Mouse (Mus musculus): ENCODE measurements at regions not wholly inside any gene's neighbourhood (a gene's known extent, or its start where the extent isn't known, plus 50 kb on each side); places are given as distances from the start of the nearest gene placed in this dataset.

DNA sequence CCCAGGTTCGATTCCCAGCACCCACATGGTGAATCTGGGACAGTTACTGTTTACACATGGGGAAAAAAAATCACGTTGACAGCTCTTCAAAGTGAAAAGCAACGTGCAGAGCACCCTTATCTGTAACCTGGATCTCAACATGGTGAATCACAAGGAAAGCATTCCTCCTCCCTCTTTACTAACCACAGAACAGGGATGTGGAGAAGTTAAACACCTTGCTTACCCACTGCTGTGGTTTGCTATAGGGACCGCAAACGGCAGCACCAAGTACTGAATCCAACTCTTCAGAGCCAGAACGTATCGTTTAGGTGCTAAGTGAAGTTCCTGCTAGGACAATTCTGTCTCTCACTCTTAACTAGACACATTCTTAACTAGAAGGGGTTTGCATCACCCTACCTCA, 210.0 kb downstream of the Sptssa start:
- Histone ChIP-seq H3K9ac (replicated peaks; ENCODE audit: low read length, poor library complexity, severe bottlenecking) (no peak overlapping the region), H3K4me1 (ENCODE audit: insufficient read depth, low read length) (no peaks in the 10 kb centered on the region), H3K27me3 (ENCODE audit: insufficient read depth, low read length) (no peaks in the 10 kb centered on the region), H3K4me2 (ENCODE audit: low read depth, low read length, poor library complexity, severe bottlenecking) (no peak overlapping the region), H3K36me3 (ENCODE audit: insufficient read depth, low read length) (no peaks in the 10 kb centered on the region), H3K9me3 (ENCODE audit: low read length) (no peaks in the 10 kb centered on the region), H3K27ac (ENCODE audit: low read depth, low read length) (no peak overlapping the region), H3K4me3 (ENCODE audit: low read depth, low read length) (no peak overlapping the region)
- ATAC-seq (ENCODE audit: low FRiP score) (no peak), DNase-seq (ENCODE audit: low spot score) (no peak)
- no peak for TF ChIP-seq CTCF (IDR thresholded peaks at IDR 0.05)
- WGBS, result 92% methylated on average over 7 of the region's 7 CpGs

DNA sequence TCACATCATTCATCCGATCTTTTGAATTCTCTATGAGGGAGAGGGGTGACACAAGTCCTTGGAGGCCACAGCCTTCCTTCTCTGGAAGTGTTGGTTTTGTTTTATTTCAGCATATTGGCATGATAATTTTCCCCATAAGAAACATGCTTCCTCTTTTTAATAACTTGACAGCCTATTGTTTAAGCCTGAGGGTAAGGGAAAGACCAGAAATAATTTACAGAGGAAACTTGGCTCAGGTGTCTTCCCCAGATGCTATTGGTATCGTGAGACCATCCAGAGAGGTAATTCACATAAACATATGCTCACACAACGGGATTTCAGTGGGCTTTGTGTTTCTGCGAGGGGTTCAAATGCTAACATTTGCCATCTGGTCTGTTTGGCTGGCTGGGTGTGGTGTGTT, 212.0 kb downstream of the Sptssa start:
- Histone ChIP-seq H3K9me3 (ENCODE audit: low read length) (no peaks in the 10 kb centered on the region), H3K4me1 (ENCODE audit: insufficient read depth, low read length) (no peaks in the 10 kb centered on the region), H3K4me2 (ENCODE audit: low read depth, low read length, poor library complexity, severe bottlenecking) (no peak overlapping the region), H3K27ac (ENCODE audit: low read depth, low read length) (no peak overlapping the region), H3K9ac (replicated peaks; ENCODE audit: low read length, poor library complexity, severe bottlenecking) (no peak overlapping the region), H3K4me3 (ENCODE audit: low read depth, low read length) (no peak overlapping the region), H3K36me3 (ENCODE audit: insufficient read depth, low read length) (no peaks in the 10 kb centered on the region), H3K27me3 (ENCODE audit: insufficient read depth, low read length) (no peaks in the 10 kb centered on the region)
- TF ChIP-seq CTCF (IDR thresholded peaks at IDR 0.05), result no peak
- WGBS, result 64% methylated on average over 4 of the region's 4 CpGs
- DNase-seq (ENCODE audit: low spot score) (peak; percentile 19), ATAC-seq (ENCODE audit: low FRiP score) (no peak)

- Histone ChIP-seq H3K9ac (replicated peaks; ENCODE audit: low read length, poor library complexity, severe bottlenecking) (no peak overlapping the region), H3K27me3 (ENCODE audit: insufficient read depth, low read length) (no peaks in the 10 kb centered on the region), H3K36me3 (ENCODE audit: insufficient read depth, low read length) (no peaks in the 10 kb centered on the region), H3K9me3 (ENCODE audit: low read length) (no peaks in the 10 kb centered on the region), H3K27ac (ENCODE audit: low read depth, low read length) (no peak overlapping the region), H3K4me3 (ENCODE audit: low read depth, low read length) (no peak overlapping the region), H3K4me2 (ENCODE audit: low read depth, low read length, poor library complexity, severe bottlenecking) (no peak overlapping the region), H3K4me1 (ENCODE audit: insufficient read depth, low read length) (no peaks in the 10 kb centered on the region)
- no peak for ATAC-seq (ENCODE audit: low FRiP score)
- TF ChIP-seq CTCF (IDR thresholded peaks at IDR 0.05), result no peak
- no peak for DNase-seq (ENCODE audit: low spot score)
- 85% methylated on average over 2 of the region's 2 CpGs for WGBS
These were observed 213.1 kb downstream of the Sptssa start for GRCm38 (mm10) chr12:54443285-54443684.

GRCm38 (mm10) chr12:54442408-54442807, 214.0 kb downstream of the Sptssa start:
- no peak overlapping the region for H3K4me2 ChIP-seq (ENCODE audit: low read depth, low read length, poor library complexity, severe bottlenecking)
- TF ChIP-seq CTCF (IDR thresholded peaks at IDR 0.05), result no peak
- H3K27ac ChIP-seq (ENCODE audit: low read depth, low read length), result no peak overlapping the region
- no peak for DNase-seq (ENCODE audit: low spot score)
- no peaks in the 10 kb centered on the region for H3K4me1 ChIP-seq (ENCODE audit: insufficient read depth, low read length)
- H3K9me3 ChIP-seq (ENCODE audit: low read length), result no peaks in the 10 kb centered on the region
- no peaks in the 10 kb centered on the region for H3K36me3 ChIP-seq (ENCODE audit: insufficient read depth, low read length)
- no peak overlapping the region for H3K4me3 ChIP-seq (ENCODE audit: low read depth, low read length)
- 83% methylated on average over 11 of the region's 11 CpGs for WGBS
- H3K9ac ChIP-seq (replicated peaks; ENCODE audit: low read length, poor library complexity, severe bottlenecking), result no peak overlapping the region
- H3K27me3 ChIP-seq (ENCODE audit: insufficient read depth, low read length), result no peaks in the 10 kb centered on the region
- no peak for ATAC-seq (ENCODE audit: low FRiP score)

DNA sequence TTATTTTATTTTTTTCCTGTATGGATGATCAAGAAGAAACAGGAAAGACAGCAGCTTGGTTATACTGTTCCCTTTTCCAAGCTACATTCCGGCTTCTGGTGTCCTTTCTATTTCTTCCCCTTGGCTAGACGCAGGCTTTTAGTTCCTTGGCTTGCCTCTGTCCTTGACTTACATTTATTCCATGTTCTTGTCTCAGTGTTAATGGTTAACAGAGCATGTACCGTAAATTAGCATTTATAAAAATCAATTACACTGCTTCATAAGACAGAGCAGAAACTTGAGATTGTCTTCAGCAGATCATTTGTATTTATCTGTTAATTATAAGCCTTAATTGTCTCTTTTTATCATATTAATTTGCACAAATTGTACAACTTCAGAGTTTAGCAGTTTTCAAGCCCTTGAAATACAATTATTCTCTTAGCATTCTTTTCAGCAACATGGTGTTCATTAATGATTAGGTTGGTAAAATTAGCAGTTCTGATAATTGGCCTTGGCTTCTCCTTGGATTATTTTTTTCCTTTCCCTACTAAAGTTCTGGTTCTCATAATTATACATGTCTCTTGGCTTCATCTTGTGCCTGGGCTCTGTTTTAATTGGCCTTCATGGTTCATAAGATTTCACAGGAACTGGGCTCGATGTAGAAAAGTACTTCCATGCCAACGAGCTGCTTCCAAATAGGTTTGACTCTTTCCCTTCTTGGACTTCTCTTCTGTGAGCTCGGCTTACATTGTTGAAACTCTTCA, 215.4 kb downstream of the Sptssa start:
- DNase-seq (ENCODE audit: low spot score) (no peak), ATAC-seq (ENCODE audit: low FRiP score) (no peak)
- no peak overlapping the region for H3K9ac ChIP-seq (replicated peaks; ENCODE audit: low read length, poor library complexity, severe bottlenecking)
- H3K9me3 ChIP-seq (ENCODE audit: low read length), result no peaks in the 10 kb centered on the region
- no peak for TF ChIP-seq CTCF (IDR thresholded peaks at IDR 0.05)
- H3K4me3 ChIP-seq (ENCODE audit: low read depth, low read length), result no peak overlapping the region
- H3K27me3 ChIP-seq (ENCODE audit: insufficient read depth, low read length), result no peaks in the 10 kb centered on the region
- WGBS, result 80% methylated on average over 6 of the region's 6 CpGs
- H3K36me3 ChIP-seq (ENCODE audit: insufficient read depth, low read length), result no peaks in the 10 kb centered on the region
- no peak overlapping the region for H3K4me2 ChIP-seq (ENCODE audit: low read depth, low read length, poor library complexity, severe bottlenecking)
- H3K4me1 ChIP-seq (ENCODE audit: insufficient read depth, low read length), result no peaks in the 10 kb centered on the region
- H3K27ac ChIP-seq (ENCODE audit: low read depth, low read length), result no peak overlapping the region

DNA sequence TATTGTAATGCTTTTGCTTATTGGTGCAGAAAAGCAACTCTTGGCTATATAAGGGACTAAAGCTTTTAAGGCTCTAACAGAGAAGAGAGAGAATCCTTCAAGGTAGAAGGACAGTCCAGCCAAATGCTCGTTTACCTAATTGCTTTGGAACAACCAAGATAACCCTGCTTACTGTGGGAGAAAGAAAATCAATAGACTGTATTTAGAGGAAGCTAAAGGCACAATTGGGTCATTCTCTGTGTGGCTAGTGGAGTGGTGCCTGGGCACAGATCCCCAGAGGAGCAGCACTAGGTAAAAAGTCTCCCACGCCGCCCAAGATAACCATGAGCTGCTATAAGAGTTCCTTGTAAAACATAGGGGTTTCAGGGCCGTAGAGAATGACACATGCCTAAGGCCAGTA, 217.6 kb downstream of the Sptssa start:
- DNase-seq (ENCODE audit: low spot score), result no peak

More for the DNA sequence above, 217.6 kb downstream of the Sptssa start:
- Histone ChIP-seq H3K27me3 (ENCODE audit: insufficient read depth, low read length) (no peaks in the 10 kb centered on the region), H3K4me1 (ENCODE audit: insufficient read depth, low read length) (no peaks in the 10 kb centered on the region), H3K36me3 (ENCODE audit: insufficient read depth, low read length) (no peaks in the 10 kb centered on the region), H3K9me3 (ENCODE audit: low read length) (no peaks in the 10 kb centered on the region), H3K4me2 (ENCODE audit: low read depth, low read length, poor library complexity, severe bottlenecking) (no peak overlapping the region), H3K9ac (replicated peaks; ENCODE audit: low read length, poor library complexity, severe bottlenecking) (no peak overlapping the region), H3K27ac (ENCODE audit: low read depth, low read length) (no peak overlapping the region), H3K4me3 (ENCODE audit: low read depth, low read length) (no peak overlapping the region)
- no peak for ATAC-seq (ENCODE audit: low FRiP score)
- WGBS, result 78% methylated on average over 4 of the region's 4 CpGs
- TF ChIP-seq CTCF (IDR thresholded peaks at IDR 0.05), result no peak
